Mouse (Mus musculus) ES-Bruce4 (cell line): ENCODE data around the gene Smc6. TPM values are rescaled to one million over a fixed set of nuclear protein-coding genes. Genes with fewer than 3 reads are reported as not detected.

ENCODE experiments used
- H3K27ac ChIP-seq: 2 replicates; pipeline ENCODE4 v1.5.1; 2012; ENCODE audit warnings: low read length, inconsistent platforms; ENCODE audit not compliant: insufficient read depth
- H3K27me3 ChIP-seq: 2 replicates; pipeline ENCODE4 v1.6.1; 2012; ENCODE audit warnings: mild to moderate bottlenecking, low read length, inconsistent platforms; ENCODE audit not compliant: control insufficient read depth, poor library complexity, insufficient read depth, severe bottlenecking
- H3K36me3 ChIP-seq: 2 replicates; pipeline ENCODE4 v1.6.1; 2012; ENCODE audit warnings: inconsistent platforms, mild to moderate bottlenecking, low read length, moderate library complexity; ENCODE audit not compliant: control insufficient read depth, poor library complexity, insufficient read depth, severe bottlenecking
- H3K4me1 ChIP-seq: one replicate; pipeline ENCODE4 v1.8.1; 2011; ENCODE audit warnings: low read length; ENCODE audit not compliant: control insufficient read depth, insufficient read depth
- H3K4me3 ChIP-seq: 2 replicates; pipeline ENCODE4 v1.5.1; 2011; ENCODE audit warnings: low read depth, mild to moderate bottlenecking, low read length
- H3K9ac ChIP-seq: 2 replicates; pipeline ENCODE4 v1.6.1; 2012; ENCODE audit warnings: low read depth, mild to moderate bottlenecking, inconsistent platforms; ENCODE audit not compliant: poor library complexity, severe bottlenecking
- H3K9me3 ChIP-seq: replicated peaks from 2 replicates; pipeline ENCODE4 v1.6.1; 2012; ENCODE audit warnings: mild to moderate bottlenecking, low read length, inconsistent platforms; ENCODE audit not compliant: control insufficient read depth, poor library complexity, insufficient read depth, severe bottlenecking
- CTCF ChIP-seq: IDR thresholded peaks from one replicate; pipeline ENCODE4 v1.8.1; 2011; ENCODE audit warnings: low read depth, low read length
- EP300 ChIP-seq: IDR thresholded peaks from 2 replicates; pipeline ENCODE4 v1.6.1; 2011; ENCODE audit warnings: low read depth, low read length; ENCODE audit not compliant: insufficient read depth
- POLR2A ChIP-seq: IDR thresholded peaks from one replicate; pipeline ENCODE4 v1.8.1; 2011; ENCODE audit warnings: low read length; ENCODE audit not compliant: insufficient read depth
- polyA plus RNA-seq: library from polyadenylated mRNA; stranded (reverse); fragments of >200 nt; gene quantifications from 2 replicates; pipeline ENCODE4 v1.2.4, GENCODE M21; 2011; ENCODE audit warnings: low read depth; ENCODE audit not compliant: missing spikeins, insufficient read depth, insufficient read length

Smc6 gene
- polyA plus RNA-seq, 1 experiment: 86.8 TPM

- Histone ChIP-seq H3K36me3 (no peaks in the 10 kb centered on the region), H3K4me1 (no peaks in the 10 kb centered on the region), H3K27ac (no peak overlapping the region), H3K9ac (no peak overlapping the region), H3K9me3 (no peaks in the 10 kb centered on the region), H3K4me3 (no peak overlapping the region), H3K27me3 (no peaks in the 10 kb centered on the region; the same call in 1 of the 2 replicates)
- TF ChIP-seq EP300 (no peak), CTCF (no peak), POLR2A (no peak)
Measured at GRCm38 (mm10) chr12:11336845-11337244, 71.2 kb downstream of the Smc6 start.

- no peaks in the 10 kb centered on the region for H3K9me3 ChIP-seq
- H3K4me3 ChIP-seq: no peak overlapping the region
- no peaks in the 10 kb centered on the region for H3K36me3 ChIP-seq
- no peak overlapping the region for H3K9ac ChIP-seq
- no peaks in the 10 kb centered on the region for H3K4me1 ChIP-seq
- TF ChIP-seq POLR2A: no peak
- no peak overlapping the region for H3K27ac ChIP-seq
- no peaks in the 10 kb centered on the region; the same call in 1 of the 2 replicates for H3K27me3 ChIP-seq
Measured at GRCm38 (mm10) chr12:11338251-11338650, 72.6 kb downstream of the Smc6 start.

- Histone ChIP-seq H3K27ac (no peak overlapping the region), H3K27me3 (no peaks in the 10 kb centered on the region), H3K9me3 (no peaks in the 10 kb centered on the region), H3K9ac (no peak overlapping the region), H3K4me1 (no peaks in the 10 kb centered on the region), H3K4me3 (no peak overlapping the region), H3K36me3 (no peaks in the 10 kb centered on the region)
- TF ChIP-seq EP300 (no peak), CTCF (no peak), POLR2A (no peak)
Measured at GRCm38 (mm10) chr12:11342020-11342600, 76.4 kb downstream of the Smc6 start.

- TF ChIP-seq CTCF (no peak), POLR2A (no peak), EP300 (no peak)
- no peaks in the 10 kb centered on the region for H3K36me3 ChIP-seq
- H3K9ac ChIP-seq: no peak overlapping the region
- no peak overlapping the region for H3K27ac ChIP-seq
- no peaks in the 10 kb centered on the region for H3K9me3 ChIP-seq
- H3K4me3 ChIP-seq: no peak overlapping the region
- H3K4me1 ChIP-seq: no peaks in the 10 kb centered on the region
- H3K27me3 ChIP-seq: no peaks in the 10 kb centered on the region
Measured at GRCm38 (mm10) chr12:11345963-11346362, 80.3 kb downstream of the Smc6 start.

- Histone ChIP-seq H3K27me3 (no peaks in the 10 kb centered on the region), H3K4me1 (no peaks in the 10 kb centered on the region), H3K4me3 (no peak overlapping the region), H3K27ac (no peak overlapping the region), H3K36me3 (no peaks in the 10 kb centered on the region), H3K9ac (no peak overlapping the region), H3K9me3 (no peaks in the 10 kb centered on the region)
- TF ChIP-seq EP300 (no peak), POLR2A (no peak)
Measured at GRCm38 (mm10) chr12:11348423-11348822, 82.7 kb downstream of the Smc6 start.

- no peak for TF ChIP-seq CTCF
- no peak for TF ChIP-seq POLR2A
- Histone ChIP-seq H3K27ac (no peak overlapping the region), H3K27me3 (no peaks in the 10 kb centered on the region), H3K36me3 (no peaks in the 10 kb centered on the region), H3K9me3 (no peaks in the 10 kb centered on the region), H3K9ac (no peak overlapping the region), H3K4me3 (no peak overlapping the region), H3K4me1 (no peaks in the 10 kb centered on the region)
Measured at GRCm38 (mm10) chr12:11349870-11350269, 84.2 kb downstream of the Smc6 start.
